Mouse (Mus musculus): ENCODE measurements around the gene Zfp94. TPM values are rescaled to one million over a fixed set of nuclear protein-coding genes. Genes with fewer than 3 reads are reported as not detected.

Zfp94 gene
- polyA plus RNA-seq, 1 experiment from 2014 or later, result 25.9 TPM

DNA sequence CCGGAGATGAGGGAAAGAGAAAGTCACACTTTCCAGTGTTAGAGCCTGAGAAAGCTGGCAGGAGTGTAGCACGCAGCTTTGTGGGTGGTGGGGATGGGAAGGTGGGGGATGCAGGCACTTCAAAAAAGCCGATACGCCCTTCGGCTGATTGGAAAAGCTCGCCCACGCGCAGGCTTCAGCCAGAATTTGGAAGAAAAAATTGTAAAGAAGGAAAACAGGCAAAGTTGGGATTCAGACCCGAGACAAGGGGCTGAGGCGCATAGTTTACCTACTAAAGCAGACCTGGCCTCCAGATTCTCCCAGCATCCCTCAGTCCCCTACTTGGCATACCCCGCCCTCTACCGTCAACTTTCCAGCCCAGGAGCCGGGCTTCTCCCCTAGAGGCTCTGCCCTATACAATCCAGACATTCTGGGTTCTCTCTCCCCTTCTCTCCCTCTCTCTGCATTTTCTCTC lies 9.2 kb upstream of the Zfp94 start:
- Histone ChIP-seq H3K4me2 (ENCODE audit: low read length) (peak overlapping the region; percentile 60), H3K9ac (replicated peaks; ENCODE audit: low read depth, low read length) (peak overlapping the region; percentile 47), H3K4me1 (replicated peaks; ENCODE audit: control insufficient read depth, insufficient read depth, low read length) (peaks cover 17% of the 10 kb centered on the region), H3K4me3 (replicated peaks; ENCODE audit: low read length) (peak overlapping the region; percentile 35), H3K27ac (ENCODE audit: low read length) (peak overlapping the region; percentile 25; the same call in 1 of the 2 replicates), H3K36me3 (ENCODE audit: control insufficient read depth, insufficient read depth) (no peaks in the 10 kb centered on the region), H3K9me3 (ENCODE audit: control insufficient read depth, low read length) (no peaks in the 10 kb centered on the region), H3K27me3 (replicated peaks; ENCODE audit: control insufficient read depth, insufficient read depth, low read length) (no peaks in the 10 kb centered on the region)
- WGBS, result 3% methylated on average over 13 of the region's 13 CpGs
- peak; percentile 77 for ATAC-seq

DNA sequence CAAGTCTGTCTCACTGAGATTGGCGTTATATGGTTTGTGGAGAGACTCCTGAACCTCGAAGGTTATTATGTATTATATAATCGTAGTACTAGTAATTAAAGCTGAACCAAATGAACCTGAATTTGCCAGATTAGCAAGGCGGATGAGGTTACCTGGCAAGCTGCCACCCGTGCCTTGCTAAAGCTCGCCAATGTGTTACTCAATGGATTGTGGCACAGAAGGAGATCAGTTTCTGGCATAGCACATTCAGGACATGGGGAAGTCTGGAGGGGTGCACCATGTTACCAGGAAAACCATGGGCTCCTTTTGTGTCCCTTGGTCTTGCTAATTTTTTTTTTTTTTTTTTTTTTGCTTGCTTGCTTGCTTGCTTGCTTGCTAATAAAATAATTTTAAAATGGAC lies 8.7 kb upstream of the Zfp94 start:
- Histone ChIP-seq H3K9me3 (ENCODE audit: control insufficient read depth, low read length) (no peaks in the 10 kb centered on the region), H3K4me2 (ENCODE audit: low read length) (peak overlapping the region; percentile 60), H3K4me1 (replicated peaks; ENCODE audit: control insufficient read depth, insufficient read depth, low read length) (peaks cover 17% of the 10 kb centered on the region), H3K27ac (ENCODE audit: low read length) (no peak overlapping the region), H3K9ac (replicated peaks; ENCODE audit: low read depth, low read length) (peak overlapping the region; percentile 47; the same call in 1 of the 2 replicates), H3K4me3 (replicated peaks; ENCODE audit: low read length) (no peak overlapping the region), H3K36me3 (ENCODE audit: control insufficient read depth, insufficient read depth) (no peaks in the 10 kb centered on the region), H3K27me3 (replicated peaks; ENCODE audit: control insufficient read depth, insufficient read depth, low read length) (no peaks in the 10 kb centered on the region)
- 41% methylated on average over 6 of the region's 6 CpGs for WGBS
- ATAC-seq, result no peak

DNA sequence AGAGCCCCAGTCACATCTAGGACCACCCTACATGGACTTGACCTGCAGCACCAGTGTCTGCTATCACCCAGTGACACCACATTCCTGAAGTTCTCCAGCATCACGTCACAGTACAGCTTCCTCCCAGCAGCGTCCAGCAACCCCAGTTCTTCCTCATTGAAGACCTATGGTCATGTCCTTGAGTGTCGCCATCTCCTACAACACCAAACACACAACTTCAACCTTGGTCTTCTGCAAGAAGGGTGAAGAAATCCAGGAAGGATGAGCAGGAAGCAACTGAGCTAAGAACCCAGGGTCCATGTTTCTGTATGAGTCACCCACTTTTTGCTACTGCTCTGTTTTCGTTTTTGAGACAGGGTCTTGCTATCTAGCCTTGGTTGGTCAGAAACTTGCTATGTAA lies 6.1 kb upstream of the Zfp94 start:
- no peaks in the 10 kb centered on the region for H3K9me3 ChIP-seq (ENCODE audit: control insufficient read depth, low read length)
- no peaks in the 10 kb centered on the region for H3K27me3 ChIP-seq (replicated peaks; ENCODE audit: control insufficient read depth, insufficient read depth, low read length)
- H3K4me2 ChIP-seq (ENCODE audit: low read length), result no peak overlapping the region
- peaks cover 17% of the 10 kb centered on the region for H3K4me1 ChIP-seq (replicated peaks; ENCODE audit: control insufficient read depth, insufficient read depth, low read length)
- no peak overlapping the region for H3K4me3 ChIP-seq (replicated peaks; ENCODE audit: low read length)
- ATAC-seq, result no peak
- no peak overlapping the region for H3K9ac ChIP-seq (replicated peaks; ENCODE audit: low read depth, low read length)
- no peak overlapping the region for H3K27ac ChIP-seq (ENCODE audit: low read length)
- no peaks in the 10 kb centered on the region for H3K36me3 ChIP-seq (ENCODE audit: control insufficient read depth, insufficient read depth)
- 76% methylated on average over 4 of the region's 4 CpGs for WGBS

DNA sequence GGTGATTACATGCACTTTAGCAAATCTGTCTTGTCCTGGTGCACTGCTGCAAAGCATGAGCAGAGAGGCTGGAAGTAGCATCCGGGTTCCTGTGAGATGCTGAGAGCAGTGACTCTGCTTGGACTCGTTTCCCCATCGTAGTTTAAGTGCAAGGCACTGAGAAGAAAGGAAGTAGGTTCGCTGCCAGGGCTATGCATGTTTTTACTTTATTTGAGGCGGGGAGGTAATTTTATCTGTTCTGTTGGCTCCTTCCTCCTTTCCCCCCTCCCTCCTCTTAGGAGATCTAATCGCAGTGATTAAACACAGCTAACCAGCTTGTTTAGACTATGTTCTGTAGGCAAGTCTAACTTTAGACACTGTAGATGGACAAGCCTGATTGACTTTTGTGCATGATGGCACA lies 2.5 kb upstream of the Zfp94 start:
- WGBS, result 76% methylated on average over 6 of the region's 6 CpGs
- no peaks in the 10 kb centered on the region for H3K27me3 ChIP-seq (replicated peaks; ENCODE audit: control insufficient read depth, insufficient read depth, low read length)

DNA sequence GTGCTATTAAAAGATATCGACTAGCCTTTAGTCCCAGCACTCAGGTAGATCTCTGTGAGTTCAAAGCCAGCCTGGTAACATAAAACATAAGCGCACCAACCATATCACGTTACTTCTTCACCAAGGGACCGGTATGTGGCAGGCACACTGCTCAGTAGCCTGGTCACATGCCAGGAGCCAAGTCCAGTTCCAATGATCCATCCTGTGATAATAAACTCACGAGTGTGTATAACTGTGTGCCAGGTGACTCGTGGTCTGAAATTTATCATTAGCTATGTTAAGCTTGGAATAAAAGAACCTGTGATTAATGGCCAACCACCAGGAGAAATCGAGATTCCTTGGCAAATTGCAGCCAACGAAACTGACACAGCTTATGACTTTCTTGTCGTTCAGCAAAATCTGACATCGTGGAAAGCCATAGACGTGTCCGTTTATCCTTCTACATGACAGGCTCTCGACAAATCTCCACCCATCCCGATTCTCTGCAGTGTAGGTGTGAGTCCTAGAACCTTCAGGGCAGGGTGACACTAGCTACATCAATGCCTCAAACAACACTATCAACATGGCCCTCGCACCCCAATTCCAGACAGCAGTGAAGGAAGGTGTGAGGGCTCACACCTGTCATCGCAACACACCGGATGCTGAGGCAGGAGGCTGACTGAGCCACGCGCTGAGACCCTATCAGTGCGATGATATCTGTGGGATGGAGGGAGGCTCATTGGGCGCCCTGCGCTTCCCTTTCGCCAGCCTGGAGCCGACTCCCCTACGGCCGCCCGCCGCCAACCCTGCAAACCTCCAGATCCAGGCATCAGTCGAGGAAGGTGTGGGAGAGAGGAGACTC lies 520 bp downstream of the Zfp94 start:
- H3K27me3 ChIP-seq (replicated peaks; ENCODE audit: control insufficient read depth, insufficient read depth, low read length), result no peaks in the 10 kb centered on the region
- 28% methylated on average over 29 of the region's 29 CpGs for WGBS
- ATAC-seq, result peak; percentile 78

More for the DNA sequence above, 2.5 kb upstream of the Zfp94 start:
- H3K4me3 ChIP-seq (replicated peaks; ENCODE audit: low read length), result no peak overlapping the region
- H3K9ac ChIP-seq (replicated peaks; ENCODE audit: low read depth, low read length), result no peak overlapping the region
- H3K27ac ChIP-seq (ENCODE audit: low read length), result no peak overlapping the region
- H3K4me1 ChIP-seq (replicated peaks; ENCODE audit: control insufficient read depth, insufficient read depth, low read length), result peaks cover 9% of the 10 kb centered on the region
- no peaks in the 10 kb centered on the region for H3K36me3 ChIP-seq (ENCODE audit: control insufficient read depth, insufficient read depth)
- H3K9me3 ChIP-seq (ENCODE audit: control insufficient read depth, low read length), result no peaks in the 10 kb centered on the region
- no peak for ATAC-seq
- no peak overlapping the region for H3K4me2 ChIP-seq (ENCODE audit: low read length)

DNA sequence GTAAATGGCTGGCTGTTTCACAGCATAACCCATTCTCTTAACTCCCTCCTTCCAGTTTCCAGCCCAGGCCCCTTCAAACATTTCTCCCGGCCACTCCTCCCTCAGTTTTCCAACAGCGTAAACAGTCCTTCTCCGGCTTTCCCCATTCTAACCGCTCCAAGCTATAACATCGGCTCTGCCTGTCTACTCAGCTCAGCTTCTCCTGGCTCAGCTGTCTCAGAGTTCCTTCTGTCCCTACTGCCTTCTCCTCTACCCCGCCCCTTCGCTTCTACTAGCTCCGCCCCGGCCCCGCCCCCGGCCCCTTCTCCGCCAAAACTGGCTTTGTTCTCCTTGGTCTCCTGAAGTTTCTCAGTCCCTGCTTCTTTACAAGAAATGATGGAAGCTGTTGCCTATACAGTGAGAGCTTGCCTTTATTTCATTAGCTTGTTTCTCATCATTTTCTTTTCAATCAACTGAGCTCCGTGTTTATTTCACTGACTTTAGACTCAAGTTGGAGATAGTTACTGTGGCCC lies 15.6 kb downstream of the Zfp94 start, which contains the start of gene Zfp61:
TSS of gene Zfp61 (minus strand) at position 462 of the 512 bp plus-strand sequence.
- peak within 1 kb of the TSS; percentile 74 for H3K27ac ChIP-seq (ENCODE audit: low read length)
- WGBS, result 2% methylated on average over 13 of the region's 13 CpGs
- H3K4me3 ChIP-seq (replicated peaks; ENCODE audit: low read length), result peak within 1 kb of the TSS; percentile 65
- peak; percentile 66 for ATAC-seq
- peak within 1 kb of the TSS; percentile 54 for H3K9ac ChIP-seq (replicated peaks; ENCODE audit: low read depth, low read length)
- peaks cover 23% of the 10 kb centered on the region for H3K36me3 ChIP-seq (ENCODE audit: control insufficient read depth, insufficient read depth)
- H3K9me3 ChIP-seq (ENCODE audit: control insufficient read depth, low read length), result no peaks in the 10 kb centered on the region
- peak within 1 kb of the TSS; percentile 66 for H3K4me2 ChIP-seq (ENCODE audit: low read length)
- H3K4me1 ChIP-seq (replicated peaks; ENCODE audit: control insufficient read depth, insufficient read depth, low read length), result peaks cover 19% of the 10 kb centered on the region
- no peaks in the 10 kb centered on the region for H3K27me3 ChIP-seq (replicated peaks; ENCODE audit: control insufficient read depth, insufficient read depth, low read length)

More for the DNA sequence above, 520 bp downstream of the Zfp94 start:
- no peaks in the 10 kb centered on the region for H3K9me3 ChIP-seq (ENCODE audit: control insufficient read depth, low read length)
- H3K4me3 ChIP-seq (replicated peaks; ENCODE audit: low read length), result peak overlapping the region; percentile 77
- peaks cover 10% of the 10 kb centered on the region; the same call in 1 of the 2 replicates for H3K36me3 ChIP-seq (ENCODE audit: control insufficient read depth, insufficient read depth)
- peaks cover 9% of the 10 kb centered on the region for H3K4me1 ChIP-seq (replicated peaks; ENCODE audit: control insufficient read depth, insufficient read depth, low read length)
- peak overlapping the region; percentile 80 for H3K27ac ChIP-seq (ENCODE audit: low read length)
- H3K4me2 ChIP-seq (ENCODE audit: low read length), result peak overlapping the region; percentile 89
- H3K9ac ChIP-seq (replicated peaks; ENCODE audit: low read depth, low read length), result peak overlapping the region; percentile 89

DNA sequence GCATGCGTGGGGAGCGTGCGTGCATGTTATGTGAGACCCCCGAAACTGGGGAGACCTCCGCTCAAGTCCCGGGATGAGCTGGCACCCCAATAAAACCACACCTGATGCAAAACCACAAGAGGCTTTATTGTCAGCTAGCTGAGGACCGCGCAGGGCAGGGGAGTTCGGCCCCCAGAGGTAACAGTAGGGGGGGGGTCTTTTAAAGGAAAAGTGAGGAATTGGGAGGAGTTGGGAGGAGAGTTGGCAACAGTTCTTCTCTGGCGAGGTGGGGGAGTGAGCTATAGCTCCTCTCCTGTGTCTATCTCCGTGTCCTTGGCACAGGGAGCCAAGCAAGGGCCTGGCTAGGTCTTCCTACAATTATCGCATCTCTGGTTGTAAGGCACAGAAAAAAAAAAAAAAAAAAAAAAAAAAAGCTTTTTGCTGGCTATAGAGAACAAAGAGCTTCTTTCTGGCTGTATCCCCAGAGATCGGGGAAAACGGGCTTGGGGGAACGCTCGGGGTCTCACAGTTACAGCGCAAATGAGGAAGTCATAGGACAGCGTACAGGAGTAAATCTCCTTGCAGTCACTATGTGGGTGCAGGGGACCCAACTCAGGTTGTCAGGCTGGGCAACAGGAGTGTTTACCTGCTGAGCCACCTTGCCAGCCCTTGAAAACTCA lies 16.5 kb downstream of the Zfp94 start:
- Histone ChIP-seq H3K4me2 (ENCODE audit: low read length) (peak overlapping the region; percentile 66), H3K36me3 (ENCODE audit: control insufficient read depth, insufficient read depth) (peaks cover 29% of the 10 kb centered on the region), H3K27me3 (replicated peaks; ENCODE audit: control insufficient read depth, insufficient read depth, low read length) (no peaks in the 10 kb centered on the region), H3K9ac (replicated peaks; ENCODE audit: low read depth, low read length) (peak overlapping the region; percentile 54), H3K27ac (ENCODE audit: low read length) (peak overlapping the region; percentile 74), H3K9me3 (ENCODE audit: control insufficient read depth, low read length) (no peaks in the 10 kb centered on the region), H3K4me1 (replicated peaks; ENCODE audit: control insufficient read depth, insufficient read depth, low read length) (peaks cover 19% of the 10 kb centered on the region), H3K4me3 (replicated peaks; ENCODE audit: low read length) (peak overlapping the region; percentile 65)
- under 1% methylated on average over 18 of the region's 18 CpGs for WGBS
- ATAC-seq, result peak; percentile 18

DNA sequence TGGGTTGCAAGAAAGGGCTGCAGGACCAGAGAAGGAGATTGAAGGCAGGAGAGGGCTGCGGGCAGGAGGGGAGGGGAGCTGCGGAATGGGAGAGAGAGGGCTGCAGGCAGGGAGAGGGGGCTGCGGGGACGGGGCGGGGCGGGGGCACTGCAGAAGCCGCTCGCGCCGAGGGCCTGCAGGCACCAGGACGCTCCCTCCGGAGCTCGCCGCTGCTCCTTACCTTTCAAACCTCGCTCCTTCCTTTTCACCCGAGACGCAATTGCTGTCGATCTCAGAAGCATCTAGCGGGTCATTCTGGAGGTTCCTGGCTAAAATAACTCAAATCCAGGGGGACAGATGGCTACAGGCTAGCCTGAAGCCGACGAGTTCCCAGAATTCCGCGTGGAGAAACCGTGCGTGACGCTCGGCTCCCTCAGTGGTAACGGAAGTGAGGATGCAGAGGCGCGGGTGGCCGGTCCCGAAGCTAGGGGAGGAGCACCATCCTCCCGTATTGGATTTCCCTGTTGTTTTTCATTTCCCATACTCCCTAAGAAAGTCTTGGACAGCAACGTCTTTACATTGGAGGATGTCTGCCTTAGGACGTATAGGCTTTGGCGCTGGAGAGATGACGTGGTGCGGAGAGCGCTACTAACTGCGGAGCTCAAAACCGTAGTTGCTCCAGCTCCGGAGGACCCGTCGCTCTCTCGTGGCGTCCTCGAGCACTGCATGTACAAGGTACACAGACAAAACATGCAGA lies 17.3 kb downstream of the Zfp94 start:
- no peaks in the 10 kb centered on the region for H3K27me3 ChIP-seq (replicated peaks; ENCODE audit: control insufficient read depth, insufficient read depth, low read length)
- peaks cover 36% of the 10 kb centered on the region for H3K36me3 ChIP-seq (ENCODE audit: control insufficient read depth, insufficient read depth)
- under 1% methylated on average over 47 of the region's 47 CpGs for whole genome bisulfite sequencing
- H3K9me3 ChIP-seq (ENCODE audit: control insufficient read depth, low read length), result no peaks in the 10 kb centered on the region
- H3K27ac ChIP-seq (ENCODE audit: low read length), result peak overlapping the region; percentile 95
- peaks cover 19% of the 10 kb centered on the region for H3K4me1 ChIP-seq (replicated peaks; ENCODE audit: control insufficient read depth, insufficient read depth, low read length)
- peak overlapping the region; percentile 74 for H3K9ac ChIP-seq (replicated peaks; ENCODE audit: low read depth, low read length)
- peak overlapping the region; percentile 66 for H3K4me2 ChIP-seq (ENCODE audit: low read length)
- H3K4me3 ChIP-seq (replicated peaks; ENCODE audit: low read length), result peak overlapping the region; percentile 65
- peak; percentile 91 for ATAC-seq

Measured in forebrain, embryonic 16.5 days (tissue).